Mouse (Mus musculus) left cerebral cortex, adult 9 months (tissue): ENCODE data around the gene Tecrl.

Source experiments
- DNase-seq, 2 experiments: peaks; one replicate each; pipeline ENCODE4 v3.0.0; 2022; ENCODE audit warnings: low spot score in 2 of 2

The Tecrl gene

DNA sequence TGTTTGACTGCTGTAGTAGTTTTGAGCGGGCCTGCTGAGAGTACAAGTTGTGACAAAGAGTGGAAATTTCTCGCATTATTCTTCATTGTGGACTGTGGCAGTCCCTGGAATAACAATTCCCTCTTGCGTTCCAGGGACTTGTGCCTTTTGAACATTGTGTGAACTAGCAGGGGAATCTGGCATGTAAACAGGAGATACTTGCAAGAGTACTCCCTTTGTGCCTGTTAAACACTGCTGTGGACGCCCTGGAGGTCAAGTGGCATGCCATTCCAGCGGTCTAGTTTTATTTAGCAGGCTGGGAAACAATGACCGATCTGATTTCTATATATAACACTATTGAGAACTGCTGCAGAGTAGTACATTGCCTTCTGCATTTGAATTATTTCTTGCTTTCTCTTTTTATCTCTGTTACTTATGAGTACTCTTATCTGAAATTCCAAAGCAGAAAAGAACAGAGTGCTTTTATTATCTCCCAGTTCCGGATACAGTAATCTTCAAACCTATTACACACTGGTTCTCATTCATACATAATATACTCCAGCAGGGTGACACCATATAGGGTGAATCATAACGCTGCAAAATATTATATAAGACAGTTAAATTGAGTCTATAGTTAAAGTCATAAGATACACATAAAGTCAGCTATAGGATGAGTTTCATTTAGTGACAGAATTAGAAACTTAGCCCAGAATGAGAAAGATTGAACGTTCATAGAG is at the start of gene Tecrl:
TSS of gene Tecrl (minus strand) at position 350 of the 716 bp plus-strand sequence.
- no peak for DNase-seq

DNA sequence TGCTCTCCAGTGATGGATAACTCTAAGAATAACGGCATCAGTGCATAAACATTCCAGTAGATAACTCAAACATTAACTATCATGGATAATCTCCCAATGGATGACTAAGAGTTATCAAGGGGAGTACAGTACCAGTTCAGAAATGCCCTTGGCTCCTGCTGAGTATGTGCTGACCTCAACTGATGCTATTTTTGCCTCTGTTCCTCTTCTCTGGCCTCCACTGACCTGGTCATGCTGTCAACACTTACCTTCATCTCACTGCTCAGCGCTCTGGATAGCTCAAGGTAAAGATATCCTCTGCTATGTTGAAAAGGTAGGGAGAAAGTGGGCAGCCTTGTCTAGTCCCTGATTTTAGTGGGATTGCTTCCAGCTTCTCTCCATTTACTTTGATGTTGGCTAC is 30.0 kb upstream of the Tecrl start:
- DNase-seq = no peak

DNA sequence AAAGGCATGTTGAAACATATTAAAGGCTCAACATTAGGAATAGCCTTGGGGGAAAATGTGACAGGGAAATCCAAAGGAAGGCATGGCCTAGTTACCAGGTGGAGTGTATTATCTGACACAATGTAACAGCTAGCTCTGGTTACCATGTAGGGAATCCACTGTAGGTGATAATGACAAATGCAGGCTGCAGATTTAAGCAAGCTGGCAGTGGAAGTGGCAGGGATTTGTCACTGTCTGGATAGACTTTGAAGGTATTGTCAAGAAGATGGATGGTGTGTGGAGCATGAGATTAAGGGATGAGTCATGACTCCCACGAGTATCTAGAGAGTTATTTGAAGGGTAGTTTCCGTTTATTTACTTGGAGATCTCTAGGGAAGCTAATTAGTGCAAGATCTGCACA is 3.4 kb downstream of the Tecrl start:
- DNase-seq = peak in 1 of 2 experiments; percentile 7

DNA sequence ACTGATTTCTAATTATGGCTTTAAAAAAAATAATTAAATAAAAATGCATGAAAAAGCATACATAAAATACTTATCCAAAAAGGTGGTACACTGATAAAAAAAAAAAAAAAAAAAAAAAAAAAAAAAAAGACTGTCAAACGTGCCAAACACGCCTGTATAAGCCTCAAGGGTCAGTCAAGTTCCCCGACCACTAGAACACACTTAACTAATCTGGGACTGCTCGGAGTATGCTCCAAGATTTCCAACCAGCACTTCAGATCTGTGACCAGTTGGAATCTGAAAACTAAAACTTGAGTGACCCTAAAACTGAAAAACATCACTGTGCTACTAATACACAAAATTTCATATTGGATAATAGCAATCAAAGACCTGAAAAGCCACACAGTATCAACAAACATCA is 15.9 kb downstream of the Tecrl start:
- no peak for DNase-seq

DNA sequence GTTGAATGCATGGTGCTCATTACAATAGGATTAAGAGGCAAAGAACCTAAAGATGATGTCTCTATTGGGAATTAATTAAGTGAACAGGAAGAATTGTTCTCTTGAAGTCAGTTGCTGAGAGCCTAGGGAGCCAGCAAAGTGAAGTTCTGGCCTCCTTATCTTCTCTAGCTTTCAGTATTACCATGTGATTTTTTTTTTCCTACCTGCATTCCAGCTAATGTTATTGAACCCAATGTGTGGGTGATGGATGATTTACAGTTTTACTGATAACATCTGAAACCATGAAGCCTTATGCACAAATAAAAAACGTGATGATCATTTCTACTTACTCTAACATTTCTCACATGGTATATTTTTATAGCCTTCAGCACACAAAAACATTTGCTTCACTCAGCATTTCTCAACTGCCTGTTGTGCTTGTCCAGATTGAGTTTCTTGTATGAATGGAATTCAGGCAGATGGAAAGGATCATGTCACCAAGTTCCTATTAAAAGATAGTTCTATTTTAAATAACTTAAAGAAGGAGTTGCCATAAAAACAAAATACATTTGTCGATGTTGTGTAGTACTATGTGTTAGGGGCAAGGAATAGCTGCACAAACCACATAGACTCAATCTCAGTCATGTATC is 87.7 kb downstream of the Tecrl start:
- no peak for DNase-seq

DNA sequence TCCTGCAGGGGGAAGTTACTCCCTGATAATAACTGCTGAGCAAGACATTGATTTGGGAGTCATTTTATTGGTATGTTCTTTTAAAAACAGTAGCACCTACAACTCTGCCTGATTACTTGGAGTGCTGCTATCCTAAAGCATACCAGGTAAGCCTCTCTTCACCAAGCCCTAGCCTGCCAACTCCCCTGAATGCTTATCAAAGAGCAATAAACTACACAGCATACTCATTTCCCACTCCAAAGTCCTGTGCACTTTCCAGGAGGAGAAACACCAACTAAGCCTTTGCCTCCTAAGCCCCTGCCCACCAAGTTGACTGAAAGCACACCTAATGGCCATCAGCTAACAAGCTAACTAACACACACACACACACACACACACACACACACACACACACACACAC is 94.9 kb downstream of the Tecrl start:
- no peak for DNase-seq

DNA sequence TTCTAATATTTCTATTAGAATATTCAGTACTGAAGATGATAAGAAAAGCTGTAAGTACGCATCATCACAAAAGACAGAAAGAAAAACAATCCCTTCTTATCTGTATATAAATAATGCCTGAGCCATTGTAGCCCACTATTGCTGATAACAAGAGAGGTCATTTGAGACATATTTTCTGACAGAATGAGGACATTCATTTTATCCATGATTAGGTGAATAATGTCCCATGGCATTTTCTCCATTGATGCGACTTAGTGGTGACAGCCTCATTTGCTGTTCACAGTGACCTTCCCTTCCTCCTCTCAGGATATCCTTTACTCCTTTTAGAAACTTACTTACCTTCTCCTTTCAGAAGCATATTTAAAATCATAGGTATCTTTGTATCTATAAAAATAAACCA is 100.9 kb downstream of the Tecrl start:
- DNase-seq = no peak

DNA sequence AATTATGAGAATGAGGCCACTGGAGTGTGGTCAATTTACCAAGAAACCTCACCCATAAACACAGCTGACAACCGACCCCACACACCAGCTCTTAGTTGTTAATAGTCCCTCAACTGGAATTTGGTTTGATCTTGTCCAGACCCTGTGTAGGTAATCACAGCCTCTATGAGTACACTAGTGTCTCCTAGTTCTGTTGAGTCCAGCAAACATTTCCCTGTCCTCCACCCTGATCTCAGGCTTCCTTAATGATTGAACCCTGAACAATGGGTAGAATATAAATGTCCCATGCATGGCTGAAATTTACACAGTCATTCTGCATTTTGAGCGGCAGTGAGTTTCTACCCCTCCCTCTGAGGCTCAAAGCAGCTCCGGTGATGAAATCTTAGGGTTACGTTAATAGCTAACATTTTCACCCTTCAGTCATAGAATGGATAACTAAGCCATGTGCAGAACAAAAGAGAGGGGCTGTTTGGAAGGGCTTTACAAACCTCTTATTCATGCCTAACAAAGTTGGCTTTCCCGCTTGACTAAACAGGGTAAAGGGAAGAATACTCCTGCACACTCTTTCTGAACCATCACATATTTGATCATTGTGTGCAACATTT is 116.0 kb downstream of the Tecrl start:
- DNase-seq = no peak
